Mouse (Mus musculus): Measurements from ENCODE around the gene Dusp12.

Dusp12 gene

DNA sequence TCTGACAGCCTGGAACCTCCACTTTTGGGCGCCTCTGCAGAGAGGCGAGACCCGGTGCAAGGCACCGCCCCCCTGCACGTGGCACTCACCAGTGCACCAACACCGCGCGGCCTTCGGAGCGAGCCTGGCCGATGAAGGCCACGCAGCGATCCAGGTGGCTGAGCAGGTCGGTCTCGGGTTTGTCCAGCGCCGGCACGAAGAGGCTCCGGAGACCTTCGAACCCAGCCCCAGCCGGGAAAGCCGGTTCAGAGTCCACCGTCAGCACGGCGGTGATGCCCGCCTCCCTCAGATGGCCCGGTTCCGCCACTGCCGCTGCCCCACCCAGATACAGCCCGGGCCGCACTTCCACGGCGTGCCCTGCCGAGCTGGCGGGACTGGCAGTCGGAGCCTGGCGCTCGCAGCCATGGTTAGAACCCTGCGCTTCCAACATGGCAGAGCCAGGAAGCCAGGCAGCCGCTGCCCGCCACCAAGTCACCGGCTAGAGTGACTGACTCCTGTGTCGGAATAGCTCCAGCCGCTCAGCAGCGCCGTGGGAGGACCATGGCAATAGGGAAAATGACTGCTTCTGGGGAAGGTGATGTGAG is at the start of gene Dusp12, which contains the start of gene Gm26620:
Gene Dusp12, minus strand, starts transcription at position 563 of the 584 bp plus-strand sequence.
Gene Gm26620, plus strand, starts transcription at position 88 of the 584 bp plus-strand sequence.
- peak; percentile 90 for DNase-seq

DNA sequence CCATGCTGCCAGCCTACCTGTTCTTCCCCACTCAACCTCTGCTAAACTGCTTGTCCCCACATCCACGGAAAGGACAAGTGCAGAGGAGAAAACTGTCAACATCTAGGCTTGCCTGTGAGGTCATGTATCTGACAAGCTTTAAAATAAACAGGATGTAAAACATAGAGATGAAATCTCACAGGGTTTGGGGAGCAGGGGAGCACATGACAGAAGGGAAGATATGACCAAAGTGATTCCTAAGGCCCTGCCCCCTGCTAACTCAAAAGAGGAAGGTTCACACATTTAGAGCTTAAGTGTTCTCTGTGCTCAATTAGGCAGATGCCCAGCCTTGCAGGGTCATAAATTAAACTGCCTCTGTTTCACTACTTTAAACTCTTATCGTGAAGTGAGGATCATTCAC is 49.0 kb upstream of the Dusp12 start:
- DNase-seq, result no peak

DNA sequence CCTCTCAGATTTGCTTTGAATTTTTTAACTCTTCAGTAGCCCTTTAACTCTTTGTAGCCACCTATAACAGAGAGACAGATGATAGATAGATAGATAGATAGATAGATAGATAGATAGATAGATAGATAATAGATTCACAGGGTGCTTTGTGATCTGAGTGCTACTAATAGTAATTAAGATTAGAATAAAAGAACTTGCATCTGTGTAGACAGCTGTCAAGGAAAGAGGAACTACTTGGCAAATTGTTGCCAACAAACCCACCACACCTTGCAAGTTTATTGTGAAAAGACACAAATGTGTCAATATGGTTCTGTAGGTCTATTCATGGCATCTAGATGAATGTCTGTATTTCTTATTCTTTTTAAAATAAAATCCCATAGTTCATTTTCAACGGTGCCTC is 48.6 kb upstream of the Dusp12 start:
- no peak for DNase-seq

DNA sequence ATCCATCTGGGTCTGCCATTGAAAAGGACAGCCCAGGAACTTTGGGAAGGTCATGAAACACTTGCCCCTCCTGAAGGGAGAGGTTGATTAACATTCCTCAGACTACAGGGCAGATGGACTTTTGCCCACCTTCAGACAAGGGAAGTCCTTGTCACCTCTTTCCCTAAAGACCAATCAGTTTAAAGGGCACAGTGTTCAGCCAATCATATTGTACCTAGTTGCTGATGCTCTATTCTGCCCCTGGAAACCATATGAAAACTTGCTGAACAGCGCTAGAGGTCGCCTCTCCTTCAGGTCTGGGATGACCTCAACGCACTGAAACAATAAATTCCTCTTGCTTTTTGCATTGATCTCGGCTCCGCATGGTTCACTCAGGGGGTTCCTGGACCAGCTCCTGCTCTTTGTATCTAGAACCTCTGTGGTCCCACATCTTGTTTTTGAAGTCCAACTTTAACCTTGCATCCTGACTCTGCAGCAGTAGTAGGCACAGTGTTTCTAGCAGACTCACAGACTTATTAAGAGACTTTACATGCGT is 48.1 kb upstream of the Dusp12 start:
- no peak for DNase-seq

DNA sequence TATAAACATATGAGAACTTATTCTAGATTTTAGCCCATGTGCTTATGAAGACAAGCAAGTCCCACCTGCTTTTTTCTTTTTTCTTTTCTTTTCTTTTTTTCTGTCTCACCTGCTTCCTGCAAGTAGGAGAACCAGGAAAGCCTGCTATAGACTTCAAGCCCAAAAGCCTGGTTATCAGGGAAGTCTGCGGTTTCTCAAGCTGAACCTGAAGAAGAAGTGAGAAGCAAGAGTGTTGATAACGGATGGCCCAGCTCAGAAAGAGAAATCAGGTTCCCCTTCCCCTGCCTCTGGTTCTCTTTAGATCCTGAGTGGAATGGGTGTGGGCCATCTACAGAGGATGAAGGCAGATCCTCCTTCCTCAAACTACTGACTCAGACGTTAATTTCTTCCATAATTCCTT is 46.7 kb upstream of the Dusp12 start:
- no peak for DNase-seq

DNA sequence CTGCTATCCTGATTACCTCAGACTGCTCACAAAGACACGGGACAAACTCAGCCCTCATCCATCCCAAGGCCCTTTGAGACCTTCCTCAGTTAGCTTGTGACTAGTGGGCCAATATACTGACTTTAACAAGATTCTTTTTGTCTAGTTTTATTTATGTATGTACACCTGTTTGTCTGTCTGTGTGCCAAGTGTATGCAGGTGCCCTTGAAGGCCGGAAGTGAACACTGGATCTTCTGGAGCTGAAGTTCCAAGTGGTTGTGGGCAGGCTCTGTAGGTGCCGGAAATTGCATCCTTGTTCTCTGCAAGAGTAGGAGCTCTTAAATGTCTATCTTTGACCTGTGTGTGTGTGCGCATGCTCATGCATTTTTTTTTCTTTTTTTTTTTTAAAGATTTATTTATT is 43.9 kb upstream of the Dusp12 start:
- DNase-seq, result no peak

DNA sequence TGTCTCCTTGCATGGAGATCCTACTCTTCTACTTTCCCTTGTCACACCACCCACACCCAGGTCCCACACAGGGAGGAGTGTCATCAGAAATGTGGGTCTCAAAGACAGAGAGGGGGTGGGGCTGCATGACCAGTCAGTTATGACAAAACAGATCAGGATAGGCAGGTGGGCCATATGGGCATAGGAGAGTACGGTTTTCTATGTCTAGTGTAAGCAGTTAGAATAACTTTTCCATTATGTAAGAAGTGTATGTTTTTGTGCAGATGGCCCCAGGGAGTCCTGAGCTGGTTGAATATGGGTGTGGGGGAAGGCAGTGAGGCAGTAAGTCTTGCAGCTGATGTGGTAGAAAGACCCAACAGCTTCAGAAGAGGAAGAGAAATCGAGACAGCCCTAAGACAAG is 43.1 kb upstream of the Dusp12 start:
- DNase-seq, result no peak

DNA sequence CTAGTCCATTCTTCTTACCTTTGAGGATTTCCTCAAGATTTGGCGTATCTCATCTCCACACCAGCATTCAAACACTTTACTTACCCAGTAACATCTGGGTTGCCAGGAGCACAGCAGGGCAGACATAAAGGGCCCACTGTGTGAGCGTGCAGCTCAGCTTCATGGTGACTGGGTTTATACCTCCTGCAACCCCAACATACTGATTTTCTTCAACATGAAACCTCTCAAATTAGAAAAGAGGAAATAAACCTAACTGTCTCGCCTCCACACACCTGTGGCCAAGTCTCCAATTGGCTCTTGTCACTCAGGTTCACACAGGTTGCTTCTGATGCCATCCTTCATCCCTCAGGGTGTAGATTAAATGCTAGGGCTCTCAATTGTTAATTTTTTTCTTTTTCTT is 42.0 kb upstream of the Dusp12 start, which contains the start of gene Fcrla:
Gene Fcrla, minus strand, starts transcription at position 206 of the 400 bp plus-strand sequence.
- no peak for DNase-seq

DNA sequence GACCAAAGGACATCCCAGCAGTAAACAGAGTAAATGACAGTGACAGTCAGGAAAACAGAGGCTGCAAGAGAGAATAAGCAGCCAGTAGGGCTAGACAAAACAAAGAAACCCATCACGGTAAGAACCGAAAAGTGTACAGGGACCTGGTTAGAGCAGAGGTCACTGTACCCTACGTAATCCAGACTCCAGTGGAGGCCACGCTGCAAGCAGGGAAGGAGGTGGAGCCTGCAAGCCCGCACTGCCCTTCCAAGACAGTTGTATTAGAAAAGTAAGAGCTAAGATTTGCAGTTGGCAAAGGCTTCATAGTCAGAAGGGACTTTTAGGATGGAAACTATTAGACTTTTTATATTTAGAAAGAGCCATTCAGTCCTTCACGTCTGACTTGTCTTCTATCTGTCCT is 41.6 kb upstream of the Dusp12 start:
- no peak for DNase-seq

DNA sequence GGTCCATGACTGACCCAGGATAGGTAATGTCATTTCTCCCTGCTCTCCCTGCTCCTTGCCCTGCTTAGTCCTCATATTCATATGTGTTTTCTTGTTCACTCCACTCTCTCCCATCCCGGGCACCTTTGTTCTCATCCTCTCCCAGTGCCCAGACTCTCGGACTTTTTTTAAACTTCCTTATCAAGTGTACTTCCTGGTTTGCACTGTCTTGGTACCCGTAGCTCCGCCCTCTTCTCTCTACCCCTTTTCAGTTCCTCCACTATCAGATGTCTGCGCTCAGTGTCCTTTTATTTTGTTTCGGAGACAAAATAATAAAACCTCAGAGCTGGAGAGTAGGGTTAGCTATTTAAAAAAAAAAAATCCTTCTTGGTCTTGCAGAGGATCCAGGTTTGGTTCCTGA is 39.1 kb upstream of the Dusp12 start:
- no peak for DNase-seq

DNA sequence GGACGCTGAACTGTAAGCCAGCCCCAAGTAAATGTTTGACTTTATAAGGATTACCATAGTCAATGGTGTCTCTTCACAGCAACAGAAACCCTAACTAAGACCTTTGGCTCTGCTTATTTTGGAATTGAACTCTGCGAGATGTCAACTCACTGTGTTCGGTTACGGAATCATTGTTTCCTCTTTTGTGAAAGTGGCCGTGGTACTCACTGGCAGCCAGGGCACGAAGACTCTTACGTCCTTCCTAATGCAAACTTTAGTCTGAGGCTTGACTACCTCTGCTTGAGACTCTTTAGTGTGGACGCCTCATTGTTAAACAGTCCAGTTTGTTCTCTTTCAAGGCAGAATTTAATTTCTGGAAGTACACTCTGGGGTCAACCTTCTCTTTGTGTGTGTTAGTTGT is 34.0 kb upstream of the Dusp12 start:
- DNase-seq, result no peak

DNA sequence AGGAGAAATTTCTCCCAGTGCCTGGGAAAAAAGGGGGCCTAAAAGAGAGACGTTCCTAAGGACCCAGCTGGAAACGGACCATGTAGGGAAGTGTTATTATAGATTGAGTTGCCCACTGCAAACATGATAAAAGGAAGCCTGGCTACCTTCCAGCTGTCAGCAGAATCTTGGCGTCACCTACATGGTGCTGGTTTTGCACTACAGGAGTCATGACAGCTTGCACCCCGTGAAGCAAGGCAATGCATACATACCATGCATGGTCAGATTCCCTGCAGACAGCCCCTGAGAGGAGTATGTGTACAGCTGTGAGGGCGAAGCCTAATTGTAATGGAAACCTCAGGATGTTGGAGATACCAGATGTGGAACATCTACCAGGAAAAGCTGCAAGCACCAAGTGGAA is 30.3 kb upstream of the Dusp12 start:
- no peak for DNase-seq

DNA sequence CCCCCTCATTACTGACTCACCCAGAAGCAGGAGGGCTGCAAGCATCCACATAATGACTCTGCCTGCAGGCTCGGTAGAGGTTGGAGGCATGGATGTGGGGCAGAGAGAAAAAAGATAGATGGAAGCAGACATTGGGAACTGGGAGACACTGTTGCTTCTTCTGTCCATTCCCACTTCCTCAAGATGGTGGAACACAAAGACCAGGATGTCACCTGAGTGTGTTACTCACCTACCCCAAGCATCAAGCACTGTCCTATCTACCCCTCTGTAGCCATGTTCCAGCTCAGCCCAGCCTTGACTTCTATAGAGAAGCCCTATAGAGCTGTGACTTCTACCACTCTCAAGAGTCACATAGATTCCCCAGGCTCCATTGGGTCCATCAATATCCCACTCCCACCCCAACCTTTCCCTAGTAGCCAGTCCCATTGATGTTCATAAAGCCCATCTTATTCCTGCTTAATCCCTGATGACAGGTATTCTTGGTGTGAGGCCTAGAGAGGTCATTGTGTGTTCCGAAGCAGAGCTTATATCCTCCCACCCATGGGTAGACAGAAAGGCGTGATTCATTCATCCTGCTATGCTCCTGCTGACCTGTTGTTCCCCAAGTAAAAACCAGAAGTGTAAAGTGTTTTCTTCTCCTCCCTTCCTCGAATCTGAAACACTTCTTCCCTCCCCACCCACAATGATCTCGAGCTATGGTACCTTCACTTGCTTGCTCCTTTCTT is 27.7 kb upstream of the Dusp12 start, which contains the start of gene Fcrlb:
Gene Fcrlb, minus strand, starts transcription at position 51 of the 725 bp plus-strand sequence.
- DNase-seq, result no peak

DNA sequence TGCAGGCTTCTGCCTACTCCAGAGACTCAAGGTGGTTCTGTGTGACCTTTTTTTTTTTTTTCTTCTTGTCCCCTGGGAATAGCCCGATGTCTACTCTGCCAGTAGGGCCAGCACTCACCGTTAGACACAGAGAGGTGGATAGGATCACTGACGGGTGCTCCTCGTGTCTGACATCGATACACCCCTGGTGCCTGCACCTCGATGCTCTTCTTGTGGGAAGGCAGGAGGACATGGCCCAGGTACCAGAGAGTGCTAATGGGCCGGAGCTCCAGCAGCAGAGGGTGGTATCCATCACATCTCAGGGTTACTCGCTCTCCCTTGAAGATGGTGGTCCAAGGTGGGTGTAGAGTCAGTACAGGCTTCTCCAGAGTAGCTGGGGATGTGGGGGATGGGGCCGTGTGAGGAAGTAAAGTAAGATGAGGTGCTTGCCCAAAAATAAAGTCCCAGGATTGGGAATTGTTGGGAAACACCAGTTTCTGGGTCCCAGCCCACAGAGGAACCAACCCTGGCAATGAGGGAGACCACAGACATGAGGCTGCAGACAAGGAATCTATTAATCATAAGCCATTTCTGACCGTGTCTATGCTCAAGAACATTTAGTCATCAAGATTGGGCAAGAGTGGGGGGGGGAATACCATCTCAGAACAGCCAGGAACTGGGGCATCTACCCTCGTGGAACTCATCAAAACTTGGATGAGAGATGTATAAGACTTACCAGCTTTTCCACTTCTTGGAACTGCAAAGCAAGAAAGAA is 26.7 kb upstream of the Dusp12 start:
- DNase-seq, result no peak

DNA sequence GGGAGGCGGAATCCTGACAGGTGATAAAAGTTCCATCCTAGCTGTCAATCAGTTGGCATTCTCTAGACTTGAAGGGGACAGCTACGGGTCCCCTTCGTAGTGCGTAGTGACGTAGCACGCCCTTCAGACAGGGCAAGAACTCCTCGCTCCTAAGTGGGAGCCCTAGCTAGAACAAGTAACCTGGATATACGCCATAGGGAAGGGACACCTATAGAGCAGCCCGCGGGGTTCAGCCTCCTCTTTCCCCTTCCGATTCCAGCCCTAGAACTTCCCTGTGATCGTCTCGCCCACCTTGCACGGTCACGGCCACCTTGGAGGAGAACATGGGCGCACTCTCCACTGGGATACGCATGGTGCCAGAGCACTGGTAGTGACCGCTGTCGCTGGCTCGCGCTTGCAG is 23.0 kb upstream of the Dusp12 start:
- DNase-seq, result peak; percentile 10

DNA sequence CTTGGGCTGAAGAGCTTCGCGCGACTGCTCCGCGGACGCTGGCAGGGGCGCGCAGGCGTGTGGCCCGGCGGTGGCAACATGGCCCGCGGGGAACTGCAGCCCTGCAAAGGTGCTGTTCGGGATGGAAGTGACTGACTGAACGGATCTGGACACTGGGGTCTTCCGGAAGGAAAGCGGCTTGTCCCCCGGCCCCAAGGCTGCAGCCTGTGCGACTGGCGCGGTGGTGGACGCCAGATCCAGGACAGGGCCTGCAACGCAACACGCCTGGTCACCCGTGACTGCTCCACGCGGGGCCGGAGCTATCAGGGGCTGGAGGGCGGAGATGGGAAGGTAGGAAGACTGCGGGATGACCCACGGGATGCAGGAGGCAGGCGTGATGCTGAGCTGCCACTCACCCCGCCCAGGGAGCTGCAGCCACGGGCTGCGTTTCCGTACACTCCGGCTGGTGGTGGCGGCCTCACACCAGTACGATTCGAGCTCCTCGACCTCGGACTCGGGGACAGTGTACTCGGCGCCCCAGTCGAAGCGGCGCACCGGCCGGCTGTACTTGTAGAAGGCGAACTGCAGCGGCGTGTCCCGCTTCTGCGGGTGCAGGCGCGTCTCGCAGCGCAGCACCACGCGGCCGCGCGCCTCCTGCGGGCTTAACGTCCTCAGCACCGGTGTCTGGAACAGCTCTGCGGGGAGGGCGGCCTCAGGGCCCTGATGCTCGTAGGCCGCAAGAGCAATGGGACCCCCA is 22.3 kb upstream of the Dusp12 start:
- DNase-seq, result peak; percentile 58

DNA sequence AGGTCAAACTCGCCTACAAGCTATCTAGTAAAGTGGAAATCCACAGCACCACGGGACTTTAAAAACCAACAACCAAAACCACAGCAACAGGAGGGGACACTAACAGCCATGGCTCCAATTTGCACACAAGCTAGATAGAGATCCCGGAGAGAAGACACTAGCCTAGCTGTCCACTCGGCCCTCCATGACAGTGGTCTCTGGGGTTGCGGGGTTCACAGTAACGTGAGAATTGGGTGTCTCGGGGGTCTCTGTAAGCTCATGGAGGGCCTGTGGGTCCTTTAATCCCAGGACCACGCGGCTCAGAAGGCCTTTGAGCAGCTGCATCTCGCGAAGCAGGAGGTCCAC is 21.7 kb upstream of the Dusp12 start:
- DNase-seq, result no peak

DNA sequence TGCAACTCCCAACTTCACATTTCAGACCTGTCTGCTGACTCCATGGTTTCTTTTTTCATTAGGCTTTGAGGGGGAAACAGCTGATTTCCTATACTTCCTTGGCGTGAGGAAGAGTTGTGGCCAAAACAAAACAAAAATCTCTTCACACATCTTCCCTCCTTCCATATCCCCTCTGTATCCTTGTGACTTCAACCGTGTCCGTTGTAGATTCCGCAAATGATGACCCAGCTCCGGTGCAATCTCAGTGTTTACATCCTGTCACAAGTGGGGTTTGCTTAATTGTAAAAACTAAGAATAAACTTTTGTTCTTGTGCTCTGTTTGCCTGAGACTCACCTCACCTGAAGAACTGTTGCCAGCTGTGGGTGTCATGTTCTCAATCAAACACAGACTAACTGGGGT is 18.1 kb upstream of the Dusp12 start:
- DNase-seq, result no peak

DNA sequence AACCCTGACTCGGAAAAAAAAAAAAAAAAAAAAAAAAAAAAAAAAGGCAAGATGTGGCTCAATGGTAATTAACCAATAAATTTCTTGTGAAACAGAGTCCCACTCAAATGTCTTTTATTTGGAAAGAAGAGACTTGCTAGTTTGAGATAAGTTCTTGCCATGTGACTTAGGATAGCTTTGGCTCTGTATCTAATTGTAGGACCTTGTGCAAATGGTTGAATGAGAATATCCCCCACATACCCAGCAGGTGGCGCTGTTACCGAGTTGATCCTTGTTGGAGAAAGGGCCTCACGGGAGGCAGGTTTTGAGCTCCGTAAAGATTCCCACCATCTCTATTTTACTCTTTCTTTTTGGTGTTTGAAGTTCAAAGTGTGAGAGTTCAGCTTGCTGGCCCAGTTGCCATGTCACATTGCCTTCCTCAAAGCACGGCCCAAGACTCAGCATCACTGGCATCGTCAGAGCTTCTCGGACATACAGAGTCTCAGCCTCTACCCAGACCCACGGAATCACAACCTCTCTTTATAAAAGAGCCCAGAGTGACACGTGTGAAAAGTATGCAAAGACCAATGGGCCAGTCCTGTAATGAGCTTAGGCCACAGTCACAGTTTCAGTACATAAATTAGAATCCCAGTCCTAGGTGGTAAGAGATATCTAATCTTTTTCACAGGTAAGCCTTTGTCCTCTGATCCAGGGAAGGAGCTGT is 16.3 kb upstream of the Dusp12 start:
- peak; percentile 89 for DNase-seq

DNA sequence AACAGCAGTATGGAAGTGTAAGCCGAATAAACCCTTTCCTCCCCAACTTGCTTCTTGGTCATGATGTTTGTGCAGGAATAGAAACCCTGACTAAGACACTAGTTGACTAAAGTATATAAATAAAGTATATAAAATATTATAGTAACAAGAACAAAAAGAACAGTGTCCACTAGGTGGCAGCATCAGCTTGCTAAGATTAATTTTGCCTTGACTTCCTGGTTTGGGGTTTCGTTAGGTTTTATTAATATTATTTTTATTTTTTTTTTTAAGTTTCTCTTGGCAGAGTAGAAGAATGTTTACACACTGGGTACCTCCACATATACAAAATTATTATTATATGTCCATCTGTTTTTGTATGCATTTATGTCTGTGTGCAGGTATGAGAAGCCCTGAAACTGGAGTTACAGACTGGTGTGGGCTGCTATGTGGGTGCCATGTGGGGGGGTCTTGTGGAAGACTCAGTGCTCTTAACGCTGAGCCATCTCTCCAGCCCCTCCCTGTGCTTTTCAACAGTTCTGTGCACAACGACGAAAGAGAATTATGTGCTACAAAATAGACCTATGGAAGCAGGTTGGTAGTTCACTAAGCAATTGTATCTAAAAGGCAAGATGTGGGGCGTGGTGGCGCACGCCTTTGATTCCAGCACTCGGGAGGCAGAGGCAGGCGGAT is 15.6 kb upstream of the Dusp12 start:
- DNase-seq, result peak; percentile 72

DNA sequence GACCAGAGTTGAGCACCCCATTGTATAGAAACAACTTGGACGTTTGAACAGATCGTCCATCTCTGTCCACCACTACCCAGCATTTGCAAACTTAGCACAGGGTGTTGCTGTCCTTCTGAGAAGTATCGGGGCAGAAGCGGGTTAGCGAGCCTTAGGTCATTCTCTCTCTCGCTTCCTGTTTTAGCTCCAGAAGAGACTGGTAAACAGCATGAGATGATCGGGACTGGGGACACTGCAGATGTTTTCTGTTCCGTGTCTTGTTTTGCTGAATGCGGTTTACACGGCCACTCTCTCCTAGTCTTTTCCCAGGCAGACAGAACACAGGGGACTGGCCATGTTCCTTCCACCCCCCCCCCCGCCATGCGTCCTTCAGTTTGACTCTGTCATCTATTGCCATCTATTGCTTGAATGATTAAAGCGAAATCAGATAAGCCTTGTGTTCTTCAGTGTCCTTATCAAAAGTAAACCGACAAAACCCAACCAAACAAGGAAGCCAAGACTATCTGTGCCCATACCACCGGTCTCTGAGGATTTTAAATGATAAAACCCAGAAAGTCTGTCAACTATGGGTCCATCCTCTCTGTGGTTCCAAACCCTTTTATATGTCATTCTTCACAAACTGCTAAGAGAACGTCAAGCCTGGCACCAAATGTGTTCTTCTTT is 13.2 kb upstream of the Dusp12 start:
- no peak for DNase-seq
